Mouse (Mus musculus) thymus, adult 2 months (tissue): ENCODE measurements around the gene Map3k7.

Experiments used
- CTCF ChIP-seq: fragments of 200-500 bp; IDR thresholded peaks from 2 replicates; pipeline ENCODE4 v1.5.1; 2012; ENCODE audit warnings: mild to moderate bottlenecking, control low read depth, low read length, moderate library complexity, borderline replicate concordance; ENCODE audit not compliant: control insufficient read depth, poor library complexity, insufficient read depth; ENCODE audit errors: extremely low read depth
- POLR2A ChIP-seq: fragments of 200-500 bp; IDR thresholded peaks from 2 replicates; pipeline ENCODE4 v1.6.1; 2012; ENCODE audit warnings: mild to moderate bottlenecking, low read length, control low read depth, moderate library complexity; ENCODE audit not compliant: control insufficient read depth, poor library complexity, insufficient read depth; ENCODE audit errors: extremely low read depth

DNA sequence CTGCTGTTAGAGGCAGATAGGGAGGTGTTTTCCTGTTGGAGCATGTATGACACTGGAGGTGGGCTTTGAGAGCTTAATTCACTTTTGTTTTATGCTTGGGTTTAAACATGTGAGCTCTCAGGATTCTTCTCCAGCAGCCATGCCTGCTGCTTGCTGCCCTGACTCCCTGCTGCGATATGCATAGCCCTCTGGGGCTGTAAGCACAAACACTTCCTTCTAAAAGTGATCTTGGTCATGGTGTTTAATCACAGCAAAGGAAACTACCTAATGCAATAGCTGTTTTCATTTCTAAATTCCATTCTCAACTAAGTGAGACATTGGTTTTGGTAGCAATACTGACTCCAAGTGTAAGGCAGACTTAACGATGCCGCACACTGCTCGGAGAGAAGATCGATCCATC is 45.2 kb upstream of the Map3k7 start:
- no peak for TF ChIP-seq CTCF
- TF ChIP-seq POLR2A: no peak
